Mouse (Mus musculus): ENCODE measurements around the gene Cilp2. TPM values are rescaled to one million over a fixed set of nuclear protein-coding genes. Genes with fewer than 3 reads are reported as not detected.

Cilp2 gene
- polyA plus RNA-seq, 1 experiment from 2014 or later, result 0.42 TPM

- 0 out of 2 replicates have a peak, but pooled peaks cover 2% of the 10 kb centered on the region for H3K36me3 ChIP-seq (ENCODE audit: control insufficient read depth, insufficient read depth, low read length)
- peak; percentile 96 for ATAC-seq (ENCODE audit: insufficient number of reproducible peaks, insufficient read depth, low FRiP score, low read depth)
- H3K9ac ChIP-seq (replicated peaks; ENCODE audit: low read depth, low read length), result peak within 1 kb of the TSS; percentile 28; the same call in 1 of the 2 replicates
- H3K4me1 ChIP-seq (ENCODE audit: control insufficient read depth, insufficient read depth, low read length), result peaks cover 3% of the 10 kb centered on the region; the same call in 1 of the 2 replicates
- no peak within 1 kb of the TSS for H3K27ac ChIP-seq (ENCODE audit: low read length)
- WGBS, result 0% methylated on average over 38 of the region's 38 CpGs
- H3K27me3 ChIP-seq (ENCODE audit: control insufficient read depth, insufficient read depth, low read length), result no peaks in the 10 kb centered on the region
- peak within 1 kb of the TSS; percentile 89 for H3K4me2 ChIP-seq (replicated peaks; ENCODE audit: low read depth, low read length)
- H3K4me3 ChIP-seq (ENCODE audit: low read depth, low read length), result peak within 1 kb of the TSS; percentile 56
- H3K9me3 ChIP-seq (ENCODE audit: control insufficient read depth, low read depth, low read length), result no peaks in the 10 kb centered on the region
These were observed 55.1 kb downstream of the Cilp2 start, which contains the start of gene Pbx4 for GRCm38 (mm10) chr8:69832298-69832853. Pbx4 (plus strand) TSS chr8:69832491.

Other genes starting within 250 kb of the Cilp2 start
- 2.3 and 3.0 TPM in 2 replicates for gene Zfp964, start 233.2 kb downstream of the Cilp2 start, polyA plus RNA-seq (2014; fragmentation: Nextera tagmentation; extraction: Ambion mirVana)
- gene Zfp869, start 177.0 kb downstream of the Cilp2 start, polyA plus RNA-seq (2014; fragmentation: Nextera tagmentation; extraction: Ambion mirVana), result 30.4 and 30.9 TPM in 2 replicates
- 6.1 and 6.3 TPM in 2 replicates for gene Zfp963, start 137.7 kb downstream of the Cilp2 start, polyA plus RNA-seq (2014; fragmentation: Nextera tagmentation; extraction: Ambion mirVana)
- 0.90 TPM in 1 of 2 replicates, not detected in the other for gene Gm20422, start 112.8 kb downstream of the Cilp2 start, polyA plus RNA-seq (2014; fragmentation: Nextera tagmentation; extraction: Ambion mirVana)
- 45.7 and 45.9 TPM in 2 replicates for gene Atp13a1, start 96.5 kb downstream of the Cilp2 start, polyA plus RNA-seq (2014; fragmentation: Nextera tagmentation; extraction: Ambion mirVana)
- 35.3 and 35.4 TPM in 2 replicates for gene Zfp866, start 96.5 kb downstream of the Cilp2 start, polyA plus RNA-seq (2014; fragmentation: Nextera tagmentation; extraction: Ambion mirVana)
- gene Gmip, start 79.0 kb downstream of the Cilp2 start, polyA plus RNA-seq (2014; fragmentation: Nextera tagmentation; extraction: Ambion mirVana), result 7.1 and 11.9 TPM in 2 replicates
- 1.2 and 1.6 TPM in 2 replicates for gene Lpar2, start 65.3 kb downstream of the Cilp2 start, polyA plus RNA-seq (2014; fragmentation: Nextera tagmentation; extraction: Ambion mirVana)
- 5.9 and 8.8 TPM in 2 replicates for gene Pbx4, start 55.2 kb downstream of the Cilp2 start, polyA plus RNA-seq (2014; fragmentation: Nextera tagmentation; extraction: Ambion mirVana)
- gene Tssk6, start 14.5 kb upstream of the Cilp2 start, polyA plus RNA-seq (2014; fragmentation: Nextera tagmentation; extraction: Ambion mirVana), result 3.4 and 3.9 TPM in 2 replicates
- gene Ndufa13, start 14.9 kb upstream of the Cilp2 start, polyA plus RNA-seq (2014; fragmentation: Nextera tagmentation; extraction: Ambion mirVana), result 190 and 202 TPM in 2 replicates
- 3.7 and 4.9 TPM in 2 replicates for gene Yjefn3, start 15.0 kb upstream of the Cilp2 start, polyA plus RNA-seq (2014; fragmentation: Nextera tagmentation; extraction: Ambion mirVana)
- 46.5 and 49.6 TPM in 2 replicates for gene Gatad2a, start 108.7 kb upstream of the Cilp2 start, polyA plus RNA-seq (2014; fragmentation: Nextera tagmentation; extraction: Ambion mirVana)
- 53.4 and 58.5 TPM in 2 replicates for gene Mau2, start 155.0 kb upstream of the Cilp2 start, polyA plus RNA-seq (2014; fragmentation: Nextera tagmentation; extraction: Ambion mirVana)
- gene Sugp1, start 155.1 kb upstream of the Cilp2 start, polyA plus RNA-seq (2014; fragmentation: Nextera tagmentation; extraction: Ambion mirVana), result 35.3 and 40.1 TPM in 2 replicates
- gene Tm6sf2, start 185.2 kb upstream of the Cilp2 start, polyA plus RNA-seq (2014; fragmentation: Nextera tagmentation; extraction: Ambion mirVana), result 0.70 and 2.0 TPM in 2 replicates
- not detected in 2 replicates for gene Hapln4, start 195.8 kb upstream of the Cilp2 start, polyA plus RNA-seq (2014; fragmentation: Nextera tagmentation; extraction: Ambion mirVana)
- 1.9 and 2.1 TPM in 2 replicates for gene Ncan, start 233.2 kb upstream of the Cilp2 start, polyA plus RNA-seq (2014; fragmentation: Nextera tagmentation; extraction: Ambion mirVana)
- gene Nr2c2ap, start 243.6 kb upstream of the Cilp2 start, polyA plus RNA-seq (2014; fragmentation: Nextera tagmentation; extraction: Ambion mirVana), result 28.5 and 29.1 TPM in 2 replicates

Measured in stomach, embryonic 14.5 days (tissue).